Mouse (Mus musculus): ENCODE results near the gene Dnali1. TPM values are rescaled to one million over a fixed set of nuclear protein-coding genes. Genes with fewer than 3 reads are reported as not detected.

Dnali1 gene
- total RNA-seq, 2 experiments from 2014 or later = 0.76 to 2.0 TPM

GRCm38 (mm10) chr4:125044454-125044853 is 21.0 kb downstream of the Dnali1 start:
- no peak for DNase-seq (ENCODE audit: low spot score in 2 of 2)

- no peak for DNase-seq (ENCODE audit: low spot score in 2 of 2)
Observed at GRCm38 (mm10) chr4:125034341-125034740, 31.2 kb downstream of the Dnali1 start.

GRCm38 (mm10) chr4:125029891-125030614 is 35.5 kb downstream of the Dnali1 start:
- DNase-seq (ENCODE audit: low spot score in 2 of 2) = peak; percentile 85 to 92

DNA sequence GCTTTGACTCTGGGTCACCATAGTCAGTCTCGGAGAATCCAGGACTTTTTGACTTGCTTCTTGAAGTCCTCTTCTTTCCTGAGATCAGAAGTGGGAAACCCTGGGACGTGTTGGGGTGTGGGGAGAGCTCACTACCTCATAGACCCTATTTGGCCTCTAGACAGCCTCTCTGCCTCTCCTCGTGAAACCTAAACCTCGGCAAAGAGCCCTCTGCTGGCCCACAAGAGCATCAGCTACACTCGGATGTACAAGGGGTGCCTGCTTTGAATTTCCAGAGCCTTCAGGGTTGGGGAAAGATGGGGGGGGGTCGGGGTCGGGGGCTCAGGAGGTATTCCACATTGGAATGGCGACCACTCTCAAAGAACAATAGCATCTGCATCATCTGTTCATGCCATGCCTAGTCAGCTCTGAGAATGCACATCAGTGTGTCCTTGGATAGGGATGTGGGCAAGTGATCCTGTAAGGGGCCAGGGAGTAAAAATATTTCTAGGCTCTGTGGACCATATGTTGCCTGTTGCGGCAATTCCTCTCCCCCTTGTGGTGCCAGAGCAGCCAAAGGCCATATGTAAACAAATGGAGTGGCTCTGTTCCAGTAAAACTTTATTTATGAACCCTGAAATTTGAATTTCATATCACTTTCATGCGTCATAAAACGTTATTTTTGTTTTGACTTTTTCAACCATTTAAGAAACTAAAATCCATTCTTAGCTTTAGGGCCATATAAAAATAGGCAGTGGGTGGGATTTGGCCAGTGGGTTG is 44.5 kb downstream of the Dnali1 start:
- no peak for DNase-seq (ENCODE audit: low spot score in 2 of 2)

DNA sequence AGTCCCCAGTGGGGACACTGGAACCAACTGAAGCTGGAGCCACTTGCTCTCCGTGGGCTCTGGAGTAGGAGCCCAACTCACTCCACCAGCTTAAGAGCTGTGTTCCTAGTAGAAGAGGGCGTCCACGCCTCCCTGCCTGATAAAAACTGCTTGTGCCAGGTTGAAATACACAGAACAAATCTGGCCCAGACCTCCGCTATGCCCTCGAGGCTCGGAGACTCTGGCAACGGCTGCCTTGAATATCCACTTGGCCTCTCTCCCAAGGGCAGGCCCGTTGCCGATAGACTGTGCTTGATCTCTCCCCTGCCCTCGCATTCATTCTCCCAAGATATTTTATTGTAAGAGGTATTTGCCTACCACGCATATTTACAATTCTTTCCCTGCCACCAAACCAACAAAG is 48.1 kb downstream of the Dnali1 start:
- DNase-seq (ENCODE audit: low spot score in 2 of 2) = no peak

DNA sequence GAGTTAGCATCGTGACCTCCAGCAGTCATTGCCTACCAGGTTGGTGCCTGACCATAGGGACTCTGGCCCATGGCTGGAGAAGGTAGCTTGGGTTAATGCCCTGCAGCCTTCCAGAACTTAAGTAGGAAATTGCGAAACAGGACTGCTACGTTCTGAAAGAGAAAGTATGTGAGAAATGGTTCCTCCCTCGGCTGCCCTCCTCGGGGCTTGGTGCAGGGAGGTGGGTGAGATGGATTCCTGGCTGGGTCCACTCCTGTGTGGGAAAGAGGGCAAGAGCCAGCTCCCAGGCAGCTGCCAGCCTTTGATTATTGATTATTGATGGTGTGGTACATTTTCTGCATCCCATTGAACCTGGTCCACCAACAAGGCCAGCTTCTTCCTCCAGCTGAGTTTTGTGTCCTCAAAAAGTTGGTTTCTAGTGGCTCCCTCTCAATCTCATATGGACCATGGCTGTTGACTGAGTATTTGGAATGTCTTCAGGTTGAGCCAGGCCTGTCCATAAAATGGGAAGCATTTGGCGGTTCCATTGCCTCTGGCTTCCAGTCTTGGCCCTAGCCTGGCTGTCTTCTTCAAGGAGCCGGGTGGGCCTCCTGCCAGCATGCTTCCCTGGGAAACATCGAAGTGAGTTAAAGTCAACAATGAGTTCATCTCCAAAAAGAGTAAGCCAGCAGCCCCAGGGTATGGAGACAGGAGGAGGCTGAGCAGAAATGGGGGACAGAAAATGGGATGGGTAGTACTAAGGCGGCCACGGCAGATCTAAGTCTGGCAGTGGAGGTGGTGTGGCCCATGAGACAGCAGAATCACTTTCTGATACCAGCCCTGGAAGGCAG is 49.5 kb downstream of the Dnali1 start, which contains the start of gene Gnl2:
TSS of gene Gnl2 (plus strand) at position 780 of the 830 bp plus-strand sequence.
- no peak for DNase-seq (ENCODE audit: low spot score in 2 of 2)

- no peak for DNase-seq (ENCODE audit: low spot score in 2 of 2)
Observed at GRCm38 (mm10) chr4:125008712-125009111, 56.8 kb downstream of the Dnali1 start.

- no peak for DNase-seq (ENCODE audit: low spot score in 2 of 2)
Observed at GRCm38 (mm10) chr4:125008220-125008619, 57.3 kb downstream of the Dnali1 start.

GRCm38 (mm10) chr4:125007460-125007859 is 58.0 kb downstream of the Dnali1 start:
- no peak for DNase-seq (ENCODE audit: low spot score in 2 of 2)

Other genes with a start within 250 kb of the Dnali1 start
- gene Yrdc, start 215.0 kb downstream of the Dnali1 start, total RNA-seq (2021) = 10 to 100 TPM; 28.0 to 28.4 TPM
- gene 1110065P20Rik, start 214.5 kb downstream of the Dnali1 start, total RNA-seq (2021) = 100 to 1,000 TPM; 101 to 106 TPM
- 10 to 100 TPM; 44.3 to 46.1 TPM for gene Maneal, start 203.5 kb downstream of the Dnali1 start, total RNA-seq (2021)
- 10 to 100 TPM; 16.1 to 23.6 TPM for gene Epha10, start 184.8 kb downstream of the Dnali1 start, total RNA-seq (2021)
- gene 9930104L06Rik, start 128.7 kb downstream of the Dnali1 start, total RNA-seq (2021) = 10 to 100 TPM; 16.8 to 17.5 TPM
- gene Cdca8, start 126.4 kb downstream of the Dnali1 start, total RNA-seq (2021) = 1 to 10 TPM; 3.3 to 3.4 TPM
- gene Rspo1, start 79.3 kb downstream of the Dnali1 start, total RNA-seq (2021) = 10 to 100 TPM; 13.0 to 18.6 TPM
- 10 to 100 TPM; 62.6 to 71.7 TPM for gene Gnl2, start 49.1 kb downstream of the Dnali1 start, total RNA-seq (2021)
- 10 to 100 TPM; 13.7 to 15.1 TPM for gene Snip1, start 969 bp upstream of the Dnali1 start, total RNA-seq (2021)
- gene Meaf6, start 19.4 kb upstream of the Dnali1 start, total RNA-seq (2021) = 100 to 1,000 TPM; 110 to 113 TPM
- 1 to 10 TPM; 1.2 to 1.9 TPM for gene Zc3h12a, start 62.1 kb upstream of the Dnali1 start, total RNA-seq (2021)

All from layer of hippocampus, postnatal 14 days (tissue).